Mouse (Mus musculus): ENCODE results near the gene Col4a3bp. TPM values are rescaled to one million over a fixed set of nuclear protein-coding genes. Genes with fewer than 3 reads are reported as not detected.

The Col4a3bp gene
- polyA plus RNA-seq, 1 experiment, result 24.9 TPM

GRCm38 (mm10) chr13:96570313-96571015, 28.0 kb downstream of the Col4a3bp start:
- no peak overlapping the region for H3K27ac ChIP-seq (replicated peaks; ENCODE audit: low read depth, low read length)
- no peak overlapping the region for H3K4me3 ChIP-seq (ENCODE audit: insufficient read depth, low read depth, low read length)
- no peaks in the 10 kb centered on the region; the same call in 1 of the 2 replicates for H3K4me1 ChIP-seq (ENCODE audit: control insufficient read depth, insufficient read depth, insufficient read length, low read length)

DNA sequence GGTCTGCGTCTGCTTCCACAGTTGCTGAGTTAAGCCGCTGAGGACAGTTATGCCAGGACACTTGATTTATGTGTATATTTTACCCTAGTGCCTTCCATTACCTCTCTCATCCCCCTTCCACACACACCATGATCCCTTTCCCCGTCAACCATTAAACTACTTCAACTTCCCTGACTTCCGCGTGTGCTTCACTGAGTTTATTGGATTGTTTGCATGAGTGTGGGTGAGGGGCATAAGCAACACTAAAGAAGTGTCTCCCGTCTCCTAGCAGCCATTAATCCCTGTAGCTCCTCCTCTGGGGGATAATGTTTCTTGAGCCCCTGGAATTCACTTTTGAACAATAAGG, 28.6 kb downstream of the Col4a3bp start:
- no peak overlapping the region for H3K4me3 ChIP-seq (ENCODE audit: insufficient read depth, low read depth, low read length)

DNA sequence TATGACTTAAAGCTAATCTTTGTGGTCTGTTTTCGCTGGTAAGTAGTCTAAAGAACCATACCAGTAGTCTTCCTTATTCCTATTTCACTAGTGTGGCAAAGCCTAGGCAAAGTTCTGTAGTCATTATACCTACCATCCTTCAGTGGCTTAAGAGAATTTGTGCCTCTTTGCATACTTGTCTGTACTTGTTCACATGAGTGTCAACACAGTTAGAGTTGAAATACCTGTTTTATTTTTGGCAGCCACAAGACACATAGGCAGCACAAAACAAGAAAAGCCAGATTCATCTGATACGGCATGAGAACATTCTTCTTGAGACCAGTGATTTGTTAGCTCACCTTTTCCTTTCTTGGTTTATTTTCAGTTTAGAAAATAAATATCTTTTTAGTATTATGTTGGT, 31.8 kb downstream of the Col4a3bp start:
- Histone ChIP-seq H3K27ac (replicated peaks; ENCODE audit: low read depth, low read length) (no peak overlapping the region), H3K4me1 (ENCODE audit: control insufficient read depth, insufficient read depth, insufficient read length, low read length) (peaks cover 3% of the 10 kb centered on the region), H3K4me3 (ENCODE audit: insufficient read depth, low read depth, low read length) (no peak overlapping the region)

More for the DNA sequence above, 28.6 kb downstream of the Col4a3bp start:
- H3K27ac ChIP-seq (replicated peaks; ENCODE audit: low read depth, low read length), result no peak overlapping the region
- H3K4me1 ChIP-seq (ENCODE audit: control insufficient read depth, insufficient read depth, insufficient read length, low read length), result no peaks in the 10 kb centered on the region; the same call in 1 of the 2 replicates

- Histone ChIP-seq H3K4me3 (ENCODE audit: insufficient read depth, low read depth, low read length) (no peak overlapping the region), H3K27ac (replicated peaks; ENCODE audit: low read depth, low read length) (no peak overlapping the region), H3K4me1 (ENCODE audit: control insufficient read depth, insufficient read depth, insufficient read length, low read length) (peaks cover 9% of the 10 kb centered on the region)
These were observed 36.7 kb downstream of the Col4a3bp start for GRCm38 (mm10) chr13:96579104-96579503.

DNA sequence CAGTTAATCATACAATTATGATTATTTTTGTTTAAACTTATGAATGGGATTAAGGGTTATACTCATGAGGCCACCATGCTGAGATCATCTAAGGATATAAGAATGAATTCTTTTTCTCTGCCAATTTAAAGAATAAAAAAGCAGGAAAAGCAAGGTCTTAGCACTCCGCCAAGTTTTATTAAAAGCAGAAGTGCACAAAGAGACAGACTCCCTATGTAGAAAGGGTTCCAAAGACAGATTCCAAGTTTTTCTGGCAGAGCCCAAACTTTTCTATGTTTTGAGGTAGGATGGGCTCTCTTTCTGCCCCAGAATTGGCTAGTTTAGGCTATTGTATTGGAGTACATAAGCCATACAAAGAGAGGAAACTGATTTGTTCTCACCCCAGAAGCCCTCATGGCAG, 37.6 kb downstream of the Col4a3bp start:
- Histone ChIP-seq H3K27ac (replicated peaks; ENCODE audit: low read depth, low read length) (no peak overlapping the region), H3K4me3 (ENCODE audit: insufficient read depth, low read depth, low read length) (no peak overlapping the region), H3K4me1 (ENCODE audit: control insufficient read depth, insufficient read depth, insufficient read length, low read length) (peaks cover 9% of the 10 kb centered on the region)

DNA sequence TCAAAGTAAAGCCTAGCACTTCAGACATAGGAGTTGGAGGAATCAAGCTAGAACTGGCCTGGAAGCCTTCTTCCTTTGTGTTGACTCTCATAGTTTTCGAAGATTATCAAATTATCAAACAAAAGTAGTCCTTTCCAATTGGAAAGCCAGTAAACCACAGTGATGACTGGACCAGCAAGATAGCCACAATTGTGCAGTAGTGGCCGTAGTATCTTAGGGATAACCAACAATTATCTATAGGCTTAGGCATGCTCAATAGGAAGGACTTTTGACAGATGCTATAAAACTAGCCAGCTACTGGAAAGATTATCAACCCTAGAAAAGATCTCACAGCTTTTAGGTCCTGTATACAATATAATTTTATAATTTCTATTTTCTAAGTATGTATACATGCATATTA, 41.8 kb downstream of the Col4a3bp start:
- Histone ChIP-seq H3K27ac (replicated peaks; ENCODE audit: low read depth, low read length) (no peak overlapping the region), H3K4me1 (ENCODE audit: control insufficient read depth, insufficient read depth, insufficient read length, low read length) (peaks cover 6% of the 10 kb centered on the region; the same call in 1 of the 2 replicates), H3K4me3 (ENCODE audit: insufficient read depth, low read depth, low read length) (no peak overlapping the region)

GRCm38 (mm10) chr13:96586540-96586939, 44.1 kb downstream of the Col4a3bp start:
- H3K4me3 ChIP-seq (ENCODE audit: insufficient read depth, low read depth, low read length), result no peak overlapping the region
- H3K27ac ChIP-seq (replicated peaks; ENCODE audit: low read depth, low read length), result no peak overlapping the region
- peaks cover 2% of the 10 kb centered on the region; the same call in 1 of the 2 replicates for H3K4me1 ChIP-seq (ENCODE audit: control insufficient read depth, insufficient read depth, insufficient read length, low read length)

DNA sequence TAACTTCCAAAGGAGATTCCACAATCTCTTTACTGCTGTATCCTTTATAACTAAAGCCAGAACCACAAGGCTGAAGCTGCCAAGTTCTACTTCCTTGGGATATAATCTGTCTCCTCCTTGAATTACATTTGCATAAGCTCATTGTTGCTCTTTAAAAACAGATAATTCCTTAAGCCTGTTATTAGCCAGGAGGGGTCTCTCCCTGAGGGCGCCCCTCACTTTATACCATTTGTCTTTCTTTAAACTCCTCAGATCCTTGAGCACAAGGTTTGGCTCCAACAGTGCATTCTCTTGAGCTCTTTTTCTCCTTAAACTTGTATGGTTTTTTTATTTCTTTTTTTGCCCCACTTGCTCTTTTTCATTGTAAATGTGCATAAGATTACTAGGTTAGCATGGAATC, 46.2 kb downstream of the Col4a3bp start:
- Histone ChIP-seq H3K27ac (replicated peaks; ENCODE audit: low read depth, low read length) (no peak overlapping the region), H3K4me1 (ENCODE audit: control insufficient read depth, insufficient read depth, insufficient read length, low read length) (no peaks in the 10 kb centered on the region; the same call in 1 of the 2 replicates), H3K4me3 (ENCODE audit: insufficient read depth, low read depth, low read length) (no peak overlapping the region)

DNA sequence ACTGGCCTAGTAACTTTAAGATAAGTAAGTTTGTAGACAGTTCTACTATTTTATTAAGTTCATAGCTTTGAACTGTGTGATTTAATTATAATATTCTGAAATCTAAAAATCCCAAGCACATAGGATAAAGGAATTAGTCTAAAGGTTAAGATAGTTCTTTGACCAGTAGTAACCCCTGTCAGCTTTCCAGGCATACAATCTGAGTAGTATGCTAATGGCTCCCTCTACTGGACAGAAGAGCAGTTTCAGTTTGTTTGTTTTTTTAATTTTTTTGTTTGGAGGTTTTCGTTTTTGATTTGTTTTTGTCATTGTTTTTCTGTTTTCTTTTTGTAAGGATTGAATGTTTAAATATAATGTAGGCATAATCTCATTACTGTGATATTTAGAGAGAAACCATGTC, 51.2 kb downstream of the Col4a3bp start:
- Histone ChIP-seq H3K4me1 (ENCODE audit: control insufficient read depth, insufficient read depth, insufficient read length, low read length) (no peaks in the 10 kb centered on the region; the same call in 1 of the 2 replicates), H3K27ac (replicated peaks; ENCODE audit: low read depth, low read length) (no peak overlapping the region), H3K4me3 (ENCODE audit: insufficient read depth, low read depth, low read length) (no peak overlapping the region)

GRCm38 (mm10) chr13:96594070-96594469, 51.7 kb downstream of the Col4a3bp start:
- no peak overlapping the region for H3K4me3 ChIP-seq (ENCODE audit: insufficient read depth, low read depth, low read length)
- no peaks in the 10 kb centered on the region; the same call in 1 of the 2 replicates for H3K4me1 ChIP-seq (ENCODE audit: control insufficient read depth, insufficient read depth, insufficient read length, low read length)
- H3K27ac ChIP-seq (replicated peaks; ENCODE audit: low read depth, low read length), result no peak overlapping the region

DNA sequence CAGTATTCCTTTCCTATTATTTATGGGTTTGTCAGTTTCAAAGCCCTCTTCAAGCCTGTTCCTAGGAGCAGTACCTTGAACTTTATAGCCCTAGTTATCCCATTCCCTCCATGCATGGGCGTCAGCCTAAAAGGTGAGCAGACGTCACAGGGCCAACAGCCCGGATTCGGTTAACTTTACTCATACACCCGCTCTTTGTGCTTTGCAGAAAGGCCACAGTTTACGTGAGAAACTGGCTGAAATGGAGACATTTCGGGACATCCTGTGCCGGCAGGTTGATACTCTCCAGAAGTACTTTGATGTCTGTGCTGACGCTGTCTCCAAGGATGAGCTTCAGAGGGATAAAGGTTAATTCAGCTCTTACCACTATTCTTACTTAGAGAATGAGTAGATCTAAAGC, 56.8 kb downstream of the Col4a3bp start:
- Histone ChIP-seq H3K27ac (replicated peaks; ENCODE audit: low read depth, low read length) (no peak overlapping the region), H3K4me1 (ENCODE audit: control insufficient read depth, insufficient read depth, insufficient read length, low read length) (no peaks in the 10 kb centered on the region), H3K4me3 (ENCODE audit: insufficient read depth, low read depth, low read length) (no peak overlapping the region)

GRCm38 (mm10) chr13:96604242-96604641, 61.8 kb downstream of the Col4a3bp start:
- Histone ChIP-seq H3K4me3 (ENCODE audit: insufficient read depth, low read depth, low read length) (no peak overlapping the region), H3K4me1 (ENCODE audit: control insufficient read depth, insufficient read depth, insufficient read length, low read length) (no peaks in the 10 kb centered on the region), H3K27ac (replicated peaks; ENCODE audit: low read depth, low read length) (no peak overlapping the region)

- no peak overlapping the region for H3K27ac ChIP-seq (replicated peaks; ENCODE audit: low read depth, low read length)
- H3K4me1 ChIP-seq (ENCODE audit: control insufficient read depth, insufficient read depth, insufficient read length, low read length), result no peaks in the 10 kb centered on the region
These were observed 72.2 kb downstream of the Col4a3bp start for GRCm38 (mm10) chr13:96614615-96615014.

GRCm38 (mm10) chr13:96620891-96621290, 78.5 kb downstream of the Col4a3bp start:
- Histone ChIP-seq H3K4me3 (ENCODE audit: insufficient read depth, low read depth, low read length) (no peak overlapping the region), H3K4me1 (ENCODE audit: control insufficient read depth, insufficient read depth, insufficient read length, low read length) (no peaks in the 10 kb centered on the region), H3K27ac (replicated peaks; ENCODE audit: low read depth, low read length) (no peak overlapping the region)

More at GRCm38 (mm10) chr13:96614615-96615014, 72.2 kb downstream of the Col4a3bp start:
- H3K4me3 ChIP-seq (ENCODE audit: insufficient read depth, low read depth, low read length), result no peak overlapping the region

DNA sequence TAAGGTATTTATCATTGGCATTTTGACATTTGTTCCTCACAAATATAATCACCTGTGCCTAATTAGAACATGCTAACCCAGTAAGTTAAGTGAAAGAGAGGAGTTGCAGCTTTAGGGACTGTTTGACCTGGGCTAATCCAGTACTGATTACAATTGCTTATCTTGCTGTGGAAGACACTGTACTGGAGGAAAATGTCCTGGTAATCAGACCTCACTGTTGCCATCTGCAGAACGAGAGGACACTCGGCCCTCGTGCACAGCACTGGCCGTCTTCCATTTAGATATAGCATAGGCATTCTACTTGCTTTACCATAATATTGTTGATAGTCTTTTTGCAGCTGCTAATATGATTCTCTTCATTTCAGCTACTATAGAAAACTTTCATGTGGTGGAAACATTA, 88.0 kb downstream of the Col4a3bp start:
- no peak overlapping the region for H3K27ac ChIP-seq (replicated peaks; ENCODE audit: low read depth, low read length)
- no peaks in the 10 kb centered on the region for H3K4me1 ChIP-seq (ENCODE audit: control insufficient read depth, insufficient read depth, insufficient read length, low read length)
- H3K4me3 ChIP-seq (ENCODE audit: insufficient read depth, low read depth, low read length), result no peak overlapping the region

- no peak overlapping the region for H3K4me3 ChIP-seq (ENCODE audit: insufficient read depth, low read depth, low read length)
- no peak overlapping the region for H3K27ac ChIP-seq (replicated peaks; ENCODE audit: low read depth, low read length)
- H3K4me1 ChIP-seq (ENCODE audit: control insufficient read depth, insufficient read depth, insufficient read length, low read length), result no peaks in the 10 kb centered on the region
These were observed 101.8 kb downstream of the Col4a3bp start for GRCm38 (mm10) chr13:96644168-96644567.

All from brown adipose tissue, adult 24 weeks (tissue).